Mouse (Mus musculus) kidney, postnatal 14 days (tissue): ENCODE results near the gene Tmem240.
"Not testable (repeated sequence)": the region's sequence is repeated elsewhere in the genome, so short reads cannot be mapped to it uniquely, and the experiment has no call there.

ENCODE experiments used
- DNase-seq: peaks from one replicate; pipeline ENCODE4 v3.0.0; 2022; ENCODE audit warnings: mixed read lengths

Tmem240 gene

DNA sequence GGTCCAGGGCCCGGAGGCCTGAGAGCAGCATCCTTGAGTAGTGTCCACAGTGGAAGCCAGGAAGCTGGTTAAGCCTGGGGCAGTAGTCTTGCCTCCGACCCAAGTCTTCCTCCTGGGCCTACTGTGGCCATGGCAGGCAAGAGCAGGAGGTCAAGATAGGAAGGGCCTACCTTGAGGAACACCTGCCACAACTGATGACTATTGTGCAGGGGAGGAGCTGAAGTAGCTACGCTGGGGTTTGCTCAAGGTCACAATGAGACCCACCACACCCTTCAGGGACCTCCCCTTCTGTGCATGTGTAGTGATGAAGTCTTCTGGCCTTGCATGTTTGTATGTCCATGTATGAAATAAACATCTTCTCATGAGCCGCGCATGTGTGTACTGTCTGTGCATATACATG is 1.2 kb downstream of the Tmem240 start:
- DNase-seq = no peak

DNA sequence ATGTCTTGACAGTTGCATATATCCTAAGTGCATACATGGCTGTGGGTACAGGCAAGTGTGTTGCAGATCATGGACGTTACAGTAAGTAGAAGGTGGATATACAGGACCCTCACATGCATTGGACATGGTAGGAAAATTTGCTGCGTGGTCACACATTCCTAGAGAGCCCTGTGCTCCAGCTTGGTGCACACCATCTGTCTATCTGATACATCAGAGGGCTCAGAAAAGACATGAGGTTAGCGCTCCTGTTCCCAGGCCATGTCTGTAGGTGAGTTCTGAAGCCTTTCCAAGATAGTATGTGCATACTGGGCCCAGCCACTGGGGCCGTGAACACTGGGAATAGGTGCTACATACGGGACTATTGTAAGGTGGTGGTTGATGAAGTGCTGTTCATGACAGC is 1.8 kb downstream of the Tmem240 start:
- no peak for DNase-seq

DNA sequence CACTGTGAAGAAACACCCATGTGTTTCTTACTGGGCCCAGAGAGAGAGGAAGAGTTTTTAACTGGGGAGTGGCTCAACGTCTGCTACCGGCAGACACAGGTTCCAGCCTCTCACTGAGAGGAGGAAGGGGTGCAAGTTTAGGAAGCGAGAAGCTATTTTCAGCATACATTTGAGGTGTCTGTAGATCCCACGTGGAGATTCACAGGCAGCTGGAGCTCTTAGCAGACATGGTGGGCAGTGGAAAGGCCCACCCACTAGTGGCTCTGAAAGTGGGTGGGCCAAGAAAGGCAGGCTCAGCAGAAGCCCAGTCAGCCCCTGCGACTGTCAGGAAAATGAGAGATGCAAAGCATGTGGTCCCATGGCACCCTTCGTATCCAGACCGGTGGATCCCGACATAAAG is 3.7 kb downstream of the Tmem240 start:
- DNase-seq = no peak

DNA sequence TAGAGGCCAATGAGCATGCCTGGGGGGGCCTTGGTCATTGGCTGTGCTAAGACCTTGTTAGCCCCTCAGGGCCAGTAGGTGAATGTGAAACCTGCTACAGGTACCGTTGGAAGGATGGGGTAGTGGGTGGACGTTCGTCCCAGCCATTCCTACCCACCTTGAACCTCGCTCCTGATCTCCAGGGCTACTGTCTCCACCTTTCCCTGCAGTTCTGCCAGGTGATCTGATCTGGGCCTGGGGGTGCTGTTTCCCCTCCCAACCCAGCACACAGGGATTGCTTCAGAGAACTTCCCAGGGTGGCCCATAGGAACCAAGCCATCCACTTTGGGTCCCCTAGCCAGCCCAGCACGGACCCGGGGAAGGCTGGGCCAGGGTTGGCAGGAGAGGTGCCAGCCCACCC is 4.6 kb downstream of the Tmem240 start:
- no peak for DNase-seq

DNA sequence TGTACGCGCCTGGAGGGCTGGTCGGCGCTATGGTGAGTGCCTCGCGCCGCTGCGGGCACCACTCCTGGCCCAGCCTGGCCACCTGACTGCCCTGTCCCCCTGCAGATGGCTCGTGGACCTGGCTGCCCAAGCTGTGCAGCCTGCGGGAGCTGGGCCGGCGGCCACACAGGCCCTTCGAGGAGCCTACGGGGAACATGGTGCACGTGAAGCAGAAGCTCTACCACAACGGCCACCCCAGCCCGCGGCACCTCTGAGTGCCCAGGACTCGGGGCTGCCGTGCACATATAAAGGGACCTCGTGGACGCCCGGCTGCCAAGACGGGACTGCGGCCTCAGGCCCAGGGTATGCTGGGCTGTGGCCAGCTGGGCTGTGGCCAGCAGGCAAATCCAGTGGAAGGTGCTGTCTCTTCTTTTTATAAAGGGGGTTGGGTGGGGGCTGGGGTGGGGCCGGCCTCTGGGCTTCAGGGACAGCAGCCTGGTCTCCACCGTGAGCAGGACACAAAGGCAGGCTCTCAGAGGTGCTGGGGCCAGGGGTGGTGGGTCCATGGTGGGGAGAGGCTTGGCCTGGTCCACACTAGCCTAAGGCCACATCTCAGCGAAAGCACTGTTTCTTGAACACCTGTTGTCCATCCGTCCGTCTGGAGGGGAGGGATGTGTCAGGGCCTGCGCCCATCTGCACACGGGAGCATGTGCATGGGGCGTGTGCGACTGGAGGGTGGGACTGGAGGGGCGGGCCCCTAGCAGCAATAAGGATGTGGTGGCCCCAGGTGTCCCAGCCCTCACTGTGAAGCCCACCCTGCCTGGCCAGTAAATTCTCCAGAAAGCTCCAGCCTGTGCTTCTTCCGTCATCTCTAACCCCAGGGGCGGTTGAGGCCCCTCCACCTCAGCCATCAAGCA is 5.4 kb downstream of the Tmem240 start:
- no peak for DNase-seq

DNA sequence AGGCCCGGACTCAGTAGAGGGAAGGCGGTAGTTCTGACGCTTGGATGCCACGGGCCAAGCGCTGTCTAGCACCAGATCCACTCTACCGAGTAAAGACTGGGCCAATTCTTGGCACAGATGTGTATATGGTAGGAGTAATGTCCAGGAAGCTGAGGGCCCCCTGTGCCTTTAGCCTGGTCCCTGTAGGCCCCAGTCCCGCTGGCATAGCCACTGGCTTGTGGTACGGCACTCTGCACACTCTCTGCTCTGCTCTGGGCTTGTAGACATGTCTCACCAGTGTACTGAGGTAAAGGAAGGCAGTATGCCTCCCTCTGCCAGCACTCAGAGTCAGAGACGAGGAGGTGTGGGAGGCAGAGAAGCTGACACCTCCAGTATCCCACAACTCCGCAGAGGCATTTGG is 6.1 kb downstream of the Tmem240 start:
- DNase-seq = not testable (repeated sequence)

DNA sequence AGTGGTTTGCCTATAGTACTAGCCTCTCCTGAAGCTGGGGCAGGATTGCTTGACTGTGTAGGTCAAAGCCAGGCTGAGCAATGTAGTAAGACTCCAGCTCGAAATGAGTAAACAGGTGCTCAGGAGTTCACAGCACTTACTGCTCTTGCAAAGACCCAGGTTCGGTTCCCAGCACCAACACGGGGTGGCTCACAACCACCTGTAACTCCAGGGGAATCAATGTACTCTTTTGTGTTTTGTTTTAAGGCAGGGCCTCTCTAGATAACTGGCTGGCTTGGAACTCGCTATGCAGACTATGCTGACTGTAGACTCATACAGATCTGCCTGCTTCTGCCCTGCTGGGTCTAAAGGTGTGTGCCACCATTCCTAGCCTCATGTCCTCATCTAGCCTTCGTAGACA is 8.1 kb downstream of the Tmem240 start:
- DNase-seq = no peak

DNA sequence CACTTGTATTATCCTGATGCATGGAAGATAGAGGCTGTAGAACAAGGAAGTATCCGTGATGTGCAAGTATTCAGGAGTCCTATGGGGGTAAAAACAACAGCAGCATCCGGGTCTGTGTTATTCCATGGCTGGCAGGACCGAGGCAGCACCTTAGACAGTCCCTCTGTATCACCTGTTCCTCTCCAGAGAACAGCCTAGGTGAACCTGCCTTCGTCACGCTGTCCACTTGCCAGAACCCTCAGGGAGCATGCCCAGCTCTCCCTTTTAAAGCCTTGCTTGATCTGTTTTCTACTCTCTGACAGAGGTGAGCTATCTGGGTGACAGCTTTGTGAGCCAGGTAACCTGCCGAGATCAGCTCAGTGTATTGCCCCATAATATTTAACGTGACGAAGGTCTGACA is 9.9 kb downstream of the Tmem240 start:
- no peak for DNase-seq

DNA sequence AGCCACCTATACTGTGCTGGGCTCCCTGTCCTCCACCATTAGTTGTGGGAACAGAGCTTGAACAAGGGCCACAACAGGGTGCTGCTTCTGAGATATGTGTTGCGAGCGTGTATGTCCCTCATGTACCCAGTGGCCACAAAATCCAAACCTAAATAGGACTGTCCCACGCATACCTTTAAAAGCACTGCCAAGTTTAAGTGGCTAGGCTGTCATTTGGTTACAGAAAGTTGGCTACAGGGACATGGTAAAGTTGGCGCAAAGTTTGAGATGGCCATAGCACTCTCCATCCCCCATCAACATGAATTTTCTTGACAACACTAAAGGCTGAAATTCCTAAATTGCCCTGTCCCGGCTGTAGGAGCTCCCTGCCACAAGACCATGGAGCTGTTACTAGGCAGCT is 10.5 kb downstream of the Tmem240 start:
- no peak for DNase-seq

DNA sequence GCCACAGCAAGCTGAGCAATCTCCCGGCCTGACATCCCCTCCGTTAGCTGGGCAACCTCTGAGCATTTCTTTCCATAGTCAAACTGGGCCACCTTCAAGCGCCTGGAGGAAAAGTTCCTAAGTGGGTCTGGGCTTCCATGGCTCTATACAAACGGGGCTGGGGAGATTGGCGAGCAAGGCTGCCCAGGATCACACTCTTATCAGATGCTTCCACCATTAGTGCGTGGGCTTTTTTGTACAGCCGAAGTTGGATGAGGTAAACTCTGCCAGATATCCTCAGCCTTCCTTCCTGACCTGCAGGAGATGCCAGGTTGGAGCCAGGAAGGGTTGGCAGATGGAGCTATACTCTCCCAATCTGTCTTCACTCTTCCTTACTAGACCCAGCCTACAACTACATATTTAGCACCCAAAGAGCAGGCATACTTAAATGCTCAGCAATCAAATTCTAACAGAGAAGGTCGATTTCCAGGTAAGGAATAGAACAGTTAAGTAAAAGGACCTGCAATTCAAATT is 11.5 kb downstream of the Tmem240 start:
- DNase-seq = no peak

DNA sequence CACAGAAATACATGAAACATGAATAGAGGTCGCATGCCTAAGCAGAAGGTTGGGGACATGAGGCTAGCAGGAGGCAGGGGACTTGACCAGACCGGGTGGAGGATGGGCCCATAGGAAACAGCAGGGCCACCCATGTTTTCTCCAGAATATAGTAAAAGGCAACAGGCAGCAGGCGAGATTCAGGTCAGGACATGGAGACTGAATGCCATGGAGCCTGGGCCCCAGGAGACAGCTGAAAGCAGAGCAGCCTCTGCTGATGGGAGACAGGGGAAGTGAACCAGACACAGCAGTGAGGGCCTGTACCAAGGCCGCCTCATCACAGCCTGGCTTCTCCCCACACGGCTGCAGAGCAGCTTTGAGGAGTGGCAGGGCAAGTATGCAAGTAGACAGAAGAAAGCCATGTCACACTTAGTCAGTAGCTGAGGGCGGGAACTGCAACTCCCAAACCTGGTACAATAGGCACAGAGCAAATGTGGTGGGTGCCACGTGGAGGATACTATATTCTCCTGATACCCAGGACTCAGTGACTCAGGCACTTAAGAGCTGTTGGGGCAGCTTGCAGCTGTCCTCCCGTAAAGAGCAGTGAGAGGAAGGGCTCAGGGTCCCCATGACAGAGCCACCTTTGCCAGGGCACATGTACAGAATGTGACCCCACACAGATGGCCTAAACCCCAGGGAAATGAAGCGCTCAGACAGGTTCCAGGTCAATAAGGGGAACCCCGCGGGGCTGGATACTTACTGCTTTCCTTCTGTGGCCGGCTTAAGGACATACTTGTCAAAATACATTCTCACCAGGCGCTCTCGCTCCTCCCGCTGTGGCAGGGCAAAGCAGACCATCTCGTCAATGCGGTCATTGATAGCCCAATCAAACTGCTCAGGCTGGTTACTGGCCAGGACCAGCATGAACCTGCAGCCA is 12.2 kb downstream of the Tmem240 start:
- DNase-seq = no peak

DNA sequence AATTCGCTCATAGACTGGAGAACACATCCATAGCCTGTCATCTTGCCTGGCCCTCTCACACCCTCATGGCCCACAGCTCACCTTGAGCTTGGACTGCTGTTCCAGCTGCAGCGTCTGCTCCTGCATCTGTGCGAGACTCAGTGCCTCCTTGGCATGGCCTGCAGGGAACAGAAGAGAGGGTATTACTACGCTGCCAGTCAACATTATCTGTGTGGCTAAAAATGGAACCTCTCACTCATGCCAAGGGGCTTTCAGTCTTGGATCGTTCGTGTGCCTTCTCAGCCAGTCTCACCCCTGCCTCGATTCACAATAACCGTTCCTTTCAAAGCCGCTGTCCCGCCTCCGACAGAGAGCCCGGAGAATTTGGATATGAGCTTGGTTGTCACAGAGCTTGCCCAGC is 22.4 kb downstream of the Tmem240 start:
- DNase-seq = no peak

DNA sequence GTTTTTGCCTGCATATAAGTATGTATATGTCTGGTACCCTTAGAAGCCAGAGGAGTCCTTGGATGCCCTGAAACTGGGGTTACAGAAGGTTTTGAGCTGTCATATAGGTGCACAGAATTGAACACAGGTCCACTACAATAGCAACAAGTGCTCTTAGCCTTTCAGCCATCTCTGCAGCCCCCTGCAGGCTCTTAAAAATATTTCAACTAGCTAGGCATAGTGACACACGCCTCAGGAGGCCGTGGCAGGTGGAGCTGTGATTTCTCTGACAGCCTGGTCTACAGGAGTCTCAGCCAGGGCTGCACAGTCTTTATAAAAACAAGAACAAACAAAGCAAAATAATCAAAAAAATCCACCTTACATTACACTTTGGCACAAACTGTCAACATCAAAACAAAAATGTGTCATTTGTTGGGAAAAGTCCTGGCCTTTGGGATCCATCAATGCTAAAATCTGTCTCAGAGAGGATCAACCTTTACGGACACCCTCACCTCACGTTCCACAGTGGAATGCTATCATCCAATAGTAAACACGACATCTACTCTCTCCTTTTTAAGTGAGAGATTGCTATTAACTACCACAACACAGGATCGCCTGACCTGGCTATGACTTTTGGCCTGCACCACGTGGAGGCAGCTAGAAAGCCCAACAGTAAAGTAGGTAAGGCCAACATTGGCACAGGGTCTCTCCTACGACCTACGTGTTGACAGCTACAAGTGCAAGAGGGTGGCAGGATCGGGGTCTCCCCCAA is 25.4 kb downstream of the Tmem240 start:
- no peak for DNase-seq

DNA sequence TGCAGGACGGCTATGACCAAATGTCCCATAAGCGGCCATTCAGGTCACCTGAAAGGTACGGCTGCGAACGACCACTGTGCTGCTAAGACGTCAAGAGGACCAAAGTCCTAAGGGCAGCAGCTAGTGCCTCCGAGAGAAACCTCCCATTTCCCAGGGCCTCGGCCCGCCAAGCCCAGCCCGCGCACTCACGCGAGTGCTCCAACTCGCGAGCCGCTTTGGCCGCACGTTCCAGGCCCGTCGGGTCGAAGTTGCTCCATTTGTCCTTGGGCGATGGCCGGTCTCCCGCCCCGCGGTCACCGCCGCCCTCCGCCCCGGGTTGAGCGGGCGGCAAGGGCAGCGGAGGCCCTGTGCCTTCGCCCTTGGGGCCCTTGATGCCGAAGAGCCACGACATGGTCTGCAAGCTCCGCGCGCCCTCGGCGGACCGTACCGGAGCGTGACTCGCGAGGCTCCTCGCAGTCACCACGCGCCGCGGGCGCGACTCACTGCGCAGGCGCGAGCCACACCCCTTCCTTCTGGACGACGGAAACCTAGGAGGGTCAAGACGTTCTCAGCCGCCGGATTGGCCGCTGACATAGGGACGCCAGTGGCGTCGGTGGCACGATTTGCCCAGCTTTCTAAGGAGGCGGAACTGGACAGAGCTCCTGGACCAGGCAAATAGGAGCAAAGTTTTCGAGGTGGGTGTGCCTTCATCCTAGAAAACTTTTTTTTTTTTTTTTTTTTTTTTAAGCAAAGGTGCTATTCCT is 26.2 kb downstream of the Tmem240 start, which contains the start of gene Atad3a:
Gene Atad3a, minus strand, starts transcription at position 481 of the 743 bp plus-strand sequence.
- DNase-seq = peak; percentile 98

DNA sequence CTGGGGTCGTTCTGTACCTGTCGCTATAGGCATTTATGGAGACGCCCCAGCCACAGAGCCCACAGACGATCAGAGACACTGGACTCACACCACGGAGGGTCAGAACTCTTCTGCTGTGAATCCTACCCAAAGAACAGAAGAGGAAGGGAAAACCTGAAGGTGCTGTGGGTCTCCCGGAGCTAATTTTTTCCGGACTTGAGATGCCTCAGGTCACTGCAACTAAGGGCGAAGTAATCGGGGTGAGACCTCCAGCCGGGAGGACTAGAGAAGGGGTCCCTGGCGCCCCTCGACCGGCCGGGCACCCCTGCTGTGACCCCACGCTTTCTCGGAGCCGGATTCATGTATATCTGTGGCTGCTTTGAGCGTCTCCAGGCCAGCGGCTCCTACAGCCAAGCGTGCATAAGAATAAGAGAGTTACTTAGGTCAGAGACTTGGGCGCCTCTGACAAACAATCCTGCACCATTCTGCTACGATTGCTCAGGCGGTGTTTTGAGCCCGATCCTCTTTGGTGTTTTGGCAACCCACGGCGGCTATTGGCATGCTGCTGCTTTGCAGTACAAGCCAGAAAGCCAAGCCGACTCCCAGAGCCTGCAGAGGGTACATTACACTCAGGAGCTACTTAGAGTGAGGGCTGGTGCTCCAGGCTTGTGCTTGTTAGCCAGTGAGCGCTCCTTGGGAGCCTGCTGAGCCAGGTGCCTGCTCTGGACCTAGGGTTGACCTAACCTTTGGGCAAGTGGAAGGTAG is 26.9 kb downstream of the Tmem240 start:
- no peak for DNase-seq

DNA sequence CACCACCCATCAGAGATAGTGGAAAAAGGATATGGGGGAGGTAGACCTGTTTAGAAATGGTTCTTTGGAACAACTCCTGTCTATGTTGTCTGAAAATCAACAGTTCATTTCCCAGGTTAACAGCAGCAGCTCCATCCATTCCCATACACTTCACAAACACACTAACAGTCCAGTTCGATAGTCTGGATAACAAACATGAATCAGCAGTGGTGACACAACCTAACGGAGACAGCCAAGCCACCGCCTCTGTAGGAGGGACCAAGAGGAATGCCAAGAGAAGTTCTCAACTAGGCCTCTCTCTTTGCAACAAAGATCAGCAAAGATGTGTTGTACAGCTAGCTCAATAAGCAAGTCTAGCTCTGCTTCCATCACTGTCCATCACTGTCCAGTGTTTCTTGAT is 27.8 kb downstream of the Tmem240 start:
- DNase-seq = no peak

DNA sequence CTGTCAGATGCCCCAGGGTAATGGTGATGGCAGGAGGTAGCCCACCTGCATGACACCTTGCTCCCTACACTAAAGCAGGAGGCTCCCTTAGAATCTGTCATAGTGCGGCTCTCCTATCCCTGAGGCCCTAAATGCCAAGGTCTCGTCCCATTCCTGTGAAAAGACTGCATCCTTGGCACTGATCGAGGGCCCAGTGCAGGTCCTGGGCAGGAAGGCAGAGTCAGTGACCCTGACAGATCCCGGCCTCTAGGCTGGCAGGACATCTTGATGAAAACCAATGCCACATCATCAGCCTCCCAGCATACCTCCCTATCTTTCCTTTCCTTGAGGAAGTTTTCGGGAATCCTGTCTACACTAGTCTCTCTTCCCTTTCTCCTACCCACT is 34.9 kb downstream of the Tmem240 start:
- DNase-seq = no peak

DNA sequence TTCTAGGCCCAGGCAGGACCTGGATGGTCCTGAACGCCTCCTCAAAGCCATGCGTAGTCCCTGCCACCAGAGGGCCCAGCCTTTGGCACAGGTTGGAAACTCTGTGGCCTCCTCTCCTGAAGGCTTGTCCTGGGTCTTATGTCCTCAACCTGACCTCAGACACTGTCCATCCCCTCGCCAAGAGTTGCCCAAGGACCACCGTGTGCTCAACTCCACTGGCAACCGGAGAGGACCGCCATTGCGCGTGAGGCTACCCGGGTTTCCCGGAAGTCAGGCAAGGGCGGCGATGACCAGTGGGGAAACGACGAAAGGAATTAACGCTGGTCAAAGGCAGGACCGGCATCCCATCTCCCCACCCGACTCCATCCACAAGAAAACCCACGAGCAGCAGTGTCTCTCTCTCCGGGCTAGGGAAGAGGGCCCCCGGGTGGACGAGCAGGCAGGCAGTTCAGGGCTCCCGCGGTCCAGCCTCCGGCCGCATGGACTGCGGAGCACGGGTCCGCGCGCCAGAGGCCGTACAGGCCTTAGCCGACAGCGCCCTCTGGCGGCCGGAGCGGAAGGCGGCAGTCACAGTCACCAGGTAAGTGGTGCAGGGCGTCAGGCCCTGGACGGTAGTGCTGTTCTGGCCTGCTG is 35.4 kb downstream of the Tmem240 start:
- peak; percentile 94 for DNase-seq

DNA sequence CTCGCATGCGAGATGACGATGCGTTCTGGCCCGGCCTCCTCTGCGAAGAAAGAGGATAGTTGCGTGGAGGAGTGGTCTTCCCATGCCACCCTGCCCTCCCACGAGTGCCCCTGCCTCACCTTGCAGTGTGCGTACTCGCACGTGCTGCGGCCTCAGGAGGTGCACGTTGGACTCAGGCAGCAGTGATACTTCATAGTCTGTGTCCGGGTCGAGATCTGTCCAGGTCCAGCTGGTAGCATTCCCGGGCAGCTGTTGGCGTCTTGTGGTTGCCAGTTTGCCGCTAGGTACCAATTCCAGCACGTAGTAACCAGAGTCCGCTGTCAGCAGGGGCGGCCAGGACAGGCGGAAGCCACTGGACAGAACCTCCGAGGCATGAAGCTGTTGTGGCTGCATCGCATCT is 36.0 kb downstream of the Tmem240 start:
- no peak for DNase-seq

DNA sequence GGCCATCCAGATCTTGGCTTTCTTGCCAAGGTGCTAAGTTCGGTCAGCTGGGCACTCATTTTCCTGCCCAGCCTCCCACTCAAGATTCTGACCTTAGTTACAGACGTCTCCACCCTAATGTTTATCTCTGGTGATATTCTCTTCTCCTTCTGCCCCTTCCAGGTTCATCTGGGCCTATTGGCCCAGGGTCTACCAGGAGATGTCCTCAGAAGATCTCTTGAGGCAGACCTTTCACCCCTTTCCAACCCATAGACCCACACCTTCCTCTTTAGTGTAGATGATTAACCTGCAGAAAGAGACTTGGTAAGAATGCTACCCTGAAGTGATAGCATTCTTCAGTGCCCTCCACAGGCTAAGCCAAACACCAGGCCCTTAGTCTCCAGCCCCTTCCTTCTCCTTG is 37.1 kb downstream of the Tmem240 start:
- DNase-seq = peak; percentile 56

DNA sequence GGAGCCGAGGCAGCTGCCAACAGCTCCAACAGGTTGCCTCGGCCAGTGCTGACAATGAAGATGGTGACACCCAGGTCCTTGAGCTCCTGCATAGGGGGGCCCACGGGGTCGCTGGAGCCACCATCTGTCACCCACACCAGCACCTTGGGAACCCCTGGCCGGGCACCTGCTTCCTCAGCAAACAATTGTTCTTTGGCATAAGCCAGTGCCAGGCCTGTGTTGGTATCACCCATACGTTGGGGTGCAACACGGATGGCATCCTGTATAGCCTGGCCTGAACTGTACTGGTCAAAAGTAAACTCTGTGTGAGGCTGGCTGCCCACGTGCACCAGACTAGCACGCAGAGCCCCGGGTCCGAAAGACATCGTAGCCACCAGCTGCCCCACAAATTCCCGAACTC is 38.2 kb downstream of the Tmem240 start:
- DNase-seq = no peak
